Mouse (Mus musculus): ENCODE measurements around the gene Rfc4. TPM values are rescaled to one million over a fixed set of nuclear protein-coding genes. Genes with fewer than 3 reads are reported as not detected.
A peak's percentile ranks its signal among the peaks of the same experiment; 100 is the strongest.

Rfc4 gene
- polyA plus RNA-seq, 1 experiment from 2014 or later = 35.7 TPM

DNA sequence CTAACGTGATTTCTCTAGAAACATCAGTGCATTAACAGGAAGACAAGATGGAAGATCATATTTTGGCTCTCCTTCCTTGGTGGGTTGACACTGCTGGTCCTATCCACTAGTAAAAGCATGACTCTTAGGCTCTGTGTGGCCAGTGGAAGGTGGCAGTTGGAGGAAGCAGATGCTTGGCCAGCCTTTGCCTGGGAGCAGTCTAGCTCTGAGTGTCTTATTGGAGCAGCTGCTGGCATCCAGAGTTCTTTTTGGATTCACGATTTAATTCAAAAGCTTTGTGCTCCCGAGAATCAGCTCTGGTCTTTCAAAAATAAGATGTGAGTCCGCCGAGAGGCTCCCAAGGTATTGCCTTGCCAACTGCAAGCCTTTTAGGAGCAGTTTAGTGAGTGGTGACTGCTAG is 17.7 kb upstream of the Rfc4 start:
- Histone ChIP-seq H3K4me2 (ENCODE audit: low read depth, low read length) (no peak overlapping the region), H3K27me3 (ENCODE audit: control insufficient read depth, insufficient read depth, low read length) (no peaks in the 10 kb centered on the region), H3K27ac (ENCODE audit: low read depth, low read length) (no peak overlapping the region), H3K4me1 (ENCODE audit: control insufficient read depth, insufficient read depth, low read length) (no peaks in the 10 kb centered on the region), H3K4me3 (ENCODE audit: low read depth, low read length) (no peak overlapping the region), H3K9me3 (ENCODE audit: control insufficient read depth, low read length) (no peaks in the 10 kb centered on the region), H3K36me3 (ENCODE audit: control insufficient read depth, insufficient read depth, low read length) (no peaks in the 10 kb centered on the region), H3K9ac (replicated peaks; ENCODE audit: low read depth, low read length) (no peak overlapping the region)
- WGBS = 84% methylated on average over 5 of the region's 5 CpGs
- ATAC-seq (ENCODE audit: low read depth) = no peak

DNA sequence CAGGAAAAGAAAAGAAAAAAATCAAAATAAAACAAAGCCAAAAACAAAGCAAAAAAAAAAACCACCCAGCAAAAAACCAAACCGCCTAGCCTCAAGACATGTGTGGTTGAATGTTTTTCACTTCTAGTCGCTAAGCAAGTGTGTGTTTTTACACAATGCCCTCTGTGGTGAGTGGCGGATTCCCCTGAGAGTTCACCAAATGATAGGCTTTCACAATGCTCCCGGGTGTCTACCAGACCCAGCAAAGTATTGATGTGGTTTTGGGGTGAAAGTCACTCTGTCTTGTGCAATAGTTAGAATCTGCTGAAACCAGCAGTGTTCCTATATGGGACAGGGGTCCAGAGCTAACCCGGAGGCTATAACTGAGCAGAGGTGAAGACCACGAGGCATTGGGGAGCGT is 16.8 kb upstream of the Rfc4 start:
- Histone ChIP-seq H3K9me3 (ENCODE audit: control insufficient read depth, low read length) (no peaks in the 10 kb centered on the region), H3K27ac (ENCODE audit: low read depth, low read length) (no peak overlapping the region), H3K9ac (replicated peaks; ENCODE audit: low read depth, low read length) (no peak overlapping the region), H3K4me1 (ENCODE audit: control insufficient read depth, insufficient read depth, low read length) (no peaks in the 10 kb centered on the region), H3K4me2 (ENCODE audit: low read depth, low read length) (no peak overlapping the region), H3K27me3 (ENCODE audit: control insufficient read depth, insufficient read depth, low read length) (no peaks in the 10 kb centered on the region), H3K36me3 (ENCODE audit: control insufficient read depth, insufficient read depth, low read length) (no peaks in the 10 kb centered on the region), H3K4me3 (ENCODE audit: low read depth, low read length) (no peak overlapping the region)
- no peak for ATAC-seq (ENCODE audit: low read depth)
- WGBS = 87% methylated on average over 7 of the region's 7 CpGs

DNA sequence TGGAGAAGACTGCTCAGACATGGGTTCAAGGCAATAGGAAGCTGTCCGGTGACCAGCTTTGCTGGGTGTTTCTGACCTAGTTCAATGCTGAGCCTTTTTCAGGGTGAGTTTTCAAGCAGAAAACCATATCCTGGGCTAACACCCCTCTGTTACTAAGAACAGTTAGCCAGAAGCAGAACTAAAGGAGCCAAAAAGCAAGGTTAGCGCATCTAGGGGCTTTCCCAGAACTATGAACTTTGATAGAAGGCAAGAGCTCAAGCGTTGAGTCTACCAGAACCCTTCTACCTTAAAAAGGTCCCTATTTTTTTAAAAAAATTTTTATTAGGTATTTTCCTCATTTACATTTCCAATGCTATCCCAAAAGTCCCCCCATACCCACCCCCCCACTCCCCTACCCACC is 13.4 kb upstream of the Rfc4 start:
- 98% methylated on average over 3 of the region's 3 CpGs for WGBS
- no peaks in the 10 kb centered on the region for H3K9me3 ChIP-seq (ENCODE audit: control insufficient read depth, low read length)
- H3K4me1 ChIP-seq (ENCODE audit: control insufficient read depth, insufficient read depth, low read length) = no peaks in the 10 kb centered on the region
- no peak overlapping the region for H3K4me2 ChIP-seq (ENCODE audit: low read depth, low read length)
- H3K4me3 ChIP-seq (ENCODE audit: low read depth, low read length) = no peak overlapping the region
- ATAC-seq (ENCODE audit: low read depth) = no peak
- H3K27ac ChIP-seq (ENCODE audit: low read depth, low read length) = no peak overlapping the region
- no peak overlapping the region for H3K9ac ChIP-seq (replicated peaks; ENCODE audit: low read depth, low read length)
- H3K36me3 ChIP-seq (ENCODE audit: control insufficient read depth, insufficient read depth, low read length) = no peaks in the 10 kb centered on the region
- H3K27me3 ChIP-seq (ENCODE audit: control insufficient read depth, insufficient read depth, low read length) = no peaks in the 10 kb centered on the region

DNA sequence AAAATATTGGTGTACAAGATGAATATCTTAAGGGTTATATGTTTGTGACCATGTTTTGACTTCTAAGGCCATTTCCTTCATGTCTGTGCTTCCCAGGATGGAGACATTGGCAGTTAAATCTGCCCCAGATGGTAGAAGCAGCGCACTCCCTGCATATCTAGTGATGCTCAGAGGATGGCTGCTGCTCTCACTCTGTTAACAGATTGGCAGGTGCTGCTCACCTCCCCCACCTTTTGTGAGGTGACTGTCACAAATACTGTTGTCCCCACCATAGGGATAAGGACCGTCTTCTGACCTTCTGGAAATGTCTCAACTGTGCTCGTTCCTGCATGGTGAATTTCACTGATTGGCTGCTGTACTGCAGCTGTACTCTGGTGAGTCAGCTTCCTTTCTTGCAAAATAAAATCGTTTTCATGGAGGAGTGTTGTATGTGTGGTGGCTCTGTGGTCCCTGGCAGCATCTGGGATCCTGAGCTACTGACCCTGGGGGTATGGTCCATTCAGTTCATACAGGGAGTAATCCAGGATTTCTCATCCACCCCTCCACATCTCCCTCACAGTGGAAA is 9.0 kb upstream of the Rfc4 start:
- H3K4me3 ChIP-seq (ENCODE audit: low read depth, low read length) = no peak overlapping the region

DNA sequence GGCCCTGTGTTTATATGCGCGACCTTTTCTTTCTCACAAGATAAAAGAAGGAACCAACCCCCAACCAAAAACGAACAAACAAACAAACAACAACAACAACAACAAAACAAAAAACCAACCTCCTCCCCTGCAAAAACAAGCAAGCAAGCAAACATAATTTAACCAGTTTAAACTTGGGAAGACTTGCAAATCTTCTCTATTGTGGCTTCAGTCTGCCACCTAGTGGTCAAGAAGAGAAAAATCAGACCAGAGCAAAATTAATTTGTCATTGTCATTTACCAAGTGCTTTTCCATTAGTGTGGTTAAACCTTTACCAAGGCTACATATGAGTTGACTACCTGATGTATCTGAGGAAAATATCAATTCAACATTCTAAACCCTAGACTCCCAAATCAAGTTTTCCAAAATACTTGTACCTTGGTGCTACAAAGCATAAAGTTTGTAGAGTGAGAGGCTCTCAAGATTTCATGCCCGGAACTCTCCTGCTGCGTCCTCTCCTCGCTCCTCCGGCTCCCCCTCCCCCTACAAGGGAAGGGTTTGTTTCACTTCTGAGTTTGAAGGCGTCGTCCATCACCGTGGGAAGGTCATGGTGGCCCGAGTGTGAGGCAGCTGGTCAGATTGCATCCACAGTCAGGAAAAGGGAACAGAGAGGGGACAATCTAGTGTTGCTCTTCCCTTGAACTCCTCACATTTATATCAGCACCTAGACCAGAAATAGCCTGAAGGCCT is 8.0 kb upstream of the Rfc4 start:
- H3K27ac ChIP-seq (ENCODE audit: low read depth, low read length) = no peak overlapping the region
- no peak overlapping the region for H3K4me3 ChIP-seq (ENCODE audit: low read depth, low read length)
- WGBS = 25% methylated on average over 11 of the region's 11 CpGs
- H3K36me3 ChIP-seq (ENCODE audit: control insufficient read depth, insufficient read depth, low read length) = no peaks in the 10 kb centered on the region
- no peaks in the 10 kb centered on the region for H3K4me1 ChIP-seq (ENCODE audit: control insufficient read depth, insufficient read depth, low read length)
- no peak overlapping the region for H3K9ac ChIP-seq (replicated peaks; ENCODE audit: low read depth, low read length)
- H3K4me2 ChIP-seq (ENCODE audit: low read depth, low read length) = no peak overlapping the region
- H3K9me3 ChIP-seq (ENCODE audit: control insufficient read depth, low read length) = no peaks in the 10 kb centered on the region
- H3K27me3 ChIP-seq (ENCODE audit: control insufficient read depth, insufficient read depth, low read length) = no peaks in the 10 kb centered on the region
- no peak for ATAC-seq (ENCODE audit: low read depth)

More for the DNA sequence above, 9.0 kb upstream of the Rfc4 start:
- H3K27me3 ChIP-seq (ENCODE audit: control insufficient read depth, insufficient read depth, low read length) = no peaks in the 10 kb centered on the region
- 72% methylated on average over 4 of the region's 4 CpGs for WGBS
- no peak overlapping the region for H3K27ac ChIP-seq (ENCODE audit: low read depth, low read length)
- ATAC-seq (ENCODE audit: low read depth) = no peak
- H3K9me3 ChIP-seq (ENCODE audit: control insufficient read depth, low read length) = no peaks in the 10 kb centered on the region
- no peaks in the 10 kb centered on the region for H3K4me1 ChIP-seq (ENCODE audit: control insufficient read depth, insufficient read depth, low read length)
- no peak overlapping the region for H3K4me2 ChIP-seq (ENCODE audit: low read depth, low read length)
- no peaks in the 10 kb centered on the region for H3K36me3 ChIP-seq (ENCODE audit: control insufficient read depth, insufficient read depth, low read length)
- no peak overlapping the region for H3K9ac ChIP-seq (replicated peaks; ENCODE audit: low read depth, low read length)

DNA sequence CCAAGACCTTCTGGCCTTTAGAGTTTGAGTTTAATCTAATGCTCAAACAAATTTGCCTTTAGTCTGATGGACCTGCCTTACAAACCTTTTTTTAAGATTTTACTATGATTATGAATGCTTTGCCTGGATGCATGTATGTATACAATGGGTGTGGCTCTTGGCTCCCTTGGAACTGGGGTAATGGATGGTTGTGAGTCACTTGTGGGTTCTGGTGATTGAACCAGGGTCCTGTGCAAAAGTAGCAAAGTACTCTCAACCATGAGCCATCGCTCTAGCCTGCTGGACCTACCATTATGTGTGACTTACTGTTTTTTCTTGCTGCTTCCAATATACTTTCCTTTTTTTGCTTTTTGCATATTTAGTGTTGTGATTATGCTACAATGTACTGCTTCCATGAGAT is 4.8 kb upstream of the Rfc4 start:
- Histone ChIP-seq H3K4me1 (ENCODE audit: control insufficient read depth, insufficient read depth, low read length) (peaks cover 5% of the 10 kb centered on the region), H3K36me3 (ENCODE audit: control insufficient read depth, insufficient read depth, low read length) (no peaks in the 10 kb centered on the region), H3K4me2 (ENCODE audit: low read depth, low read length) (no peak overlapping the region), H3K9ac (replicated peaks; ENCODE audit: low read depth, low read length) (no peak overlapping the region), H3K27ac (ENCODE audit: low read depth, low read length) (no peak overlapping the region), H3K27me3 (ENCODE audit: control insufficient read depth, insufficient read depth, low read length) (no peaks in the 10 kb centered on the region), H3K4me3 (ENCODE audit: low read depth, low read length) (no peak overlapping the region), H3K9me3 (ENCODE audit: control insufficient read depth, low read length) (no peaks in the 10 kb centered on the region)
- 91% methylated on average over 1 of the region's 1 CpGs for WGBS
- ATAC-seq (ENCODE audit: low read depth) = no peak

DNA sequence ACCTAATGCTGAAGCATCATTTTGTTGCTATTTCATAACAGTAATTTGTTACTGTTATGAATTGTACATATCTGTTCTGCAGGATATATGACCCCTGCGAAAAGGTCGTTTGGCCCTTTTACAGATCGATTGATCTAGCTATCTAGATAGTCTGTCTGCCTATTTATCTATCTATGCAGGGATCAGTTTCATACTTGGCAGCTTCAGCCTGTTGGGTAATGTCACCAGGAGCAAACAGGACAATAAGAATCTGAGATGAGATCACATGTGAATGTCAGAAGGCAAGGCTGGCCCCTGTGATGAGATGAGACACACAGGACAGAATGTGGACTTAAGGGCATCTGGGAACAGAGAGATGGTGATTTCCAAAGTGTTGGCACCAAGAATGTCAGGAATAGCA is 2.8 kb upstream of the Rfc4 start:
- Histone ChIP-seq H3K9me3 (ENCODE audit: control insufficient read depth, low read length) (no peaks in the 10 kb centered on the region), H3K27ac (ENCODE audit: low read depth, low read length) (no peak overlapping the region)

DNA sequence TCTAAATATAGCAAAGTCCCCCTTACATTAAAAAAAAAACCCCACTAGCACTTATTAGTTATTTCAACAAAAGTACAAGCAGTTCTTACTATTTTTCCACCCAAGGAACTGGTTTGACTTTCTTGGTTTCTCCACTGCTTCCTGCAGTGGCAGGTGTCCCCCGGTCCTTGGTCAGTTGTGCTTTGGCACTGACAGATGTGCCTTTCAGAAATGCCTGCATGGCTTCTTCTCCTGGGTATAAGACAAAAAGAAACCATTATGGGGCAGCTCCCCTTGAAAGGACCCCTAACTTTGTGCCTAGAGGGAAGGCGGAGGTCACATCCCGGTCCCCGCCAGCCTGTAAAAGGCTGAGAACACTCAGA is 245 bp downstream of the Rfc4 start:
- ATAC-seq (ENCODE audit: low read depth) = no peak

More for the DNA sequence above, 2.8 kb upstream of the Rfc4 start:
- WGBS = 95% methylated on average over 3 of the region's 3 CpGs
- H3K27me3 ChIP-seq (ENCODE audit: control insufficient read depth, insufficient read depth, low read length) = no peaks in the 10 kb centered on the region
- peaks cover 10% of the 10 kb centered on the region for H3K4me1 ChIP-seq (ENCODE audit: control insufficient read depth, insufficient read depth, low read length)
- ATAC-seq (ENCODE audit: low read depth) = no peak
- no peak overlapping the region for H3K4me3 ChIP-seq (ENCODE audit: low read depth, low read length)
- H3K9ac ChIP-seq (replicated peaks; ENCODE audit: low read depth, low read length) = no peak overlapping the region
- no peak overlapping the region for H3K4me2 ChIP-seq (ENCODE audit: low read depth, low read length)
- no peaks in the 10 kb centered on the region for H3K36me3 ChIP-seq (ENCODE audit: control insufficient read depth, insufficient read depth, low read length)

DNA sequence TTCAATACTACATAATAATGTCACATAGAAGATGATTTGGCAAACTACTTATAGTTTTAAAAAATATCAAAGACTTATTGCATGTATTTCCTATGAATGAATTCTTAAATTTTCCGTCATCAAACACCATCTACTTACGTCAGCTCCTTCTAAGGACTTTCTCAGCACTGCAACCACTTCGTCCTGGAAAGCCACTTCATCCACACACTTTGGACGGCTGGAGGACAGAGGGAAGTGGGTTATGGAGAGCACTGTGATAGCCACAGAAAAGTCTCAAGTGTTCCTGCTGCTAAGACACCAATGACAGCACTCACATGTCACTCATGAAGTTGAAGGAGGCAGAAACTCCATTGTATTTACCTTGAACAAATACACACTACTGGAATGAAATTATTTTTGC is 3.1 kb downstream of the Rfc4 start:
- H3K27me3 ChIP-seq (ENCODE audit: control insufficient read depth, insufficient read depth, low read length) = no peaks in the 10 kb centered on the region
- H3K4me2 ChIP-seq (ENCODE audit: low read depth, low read length) = no peak overlapping the region
- H3K4me1 ChIP-seq (ENCODE audit: control insufficient read depth, insufficient read depth, low read length) = peaks cover 10% of the 10 kb centered on the region
- H3K9me3 ChIP-seq (ENCODE audit: control insufficient read depth, low read length) = no peaks in the 10 kb centered on the region
- H3K4me3 ChIP-seq (ENCODE audit: low read depth, low read length) = no peak overlapping the region
- 97% methylated on average over 4 of the region's 4 CpGs for WGBS
- H3K27ac ChIP-seq (ENCODE audit: low read depth, low read length) = no peak overlapping the region
- H3K36me3 ChIP-seq (ENCODE audit: control insufficient read depth, insufficient read depth, low read length) = peaks cover 21% of the 10 kb centered on the region
- no peak for ATAC-seq (ENCODE audit: low read depth)
- H3K9ac ChIP-seq (replicated peaks; ENCODE audit: low read depth, low read length) = no peak overlapping the region

More for the DNA sequence above, 245 bp downstream of the Rfc4 start:
- no peaks in the 10 kb centered on the region for H3K27me3 ChIP-seq (ENCODE audit: control insufficient read depth, insufficient read depth, low read length)
- H3K36me3 ChIP-seq (ENCODE audit: control insufficient read depth, insufficient read depth, low read length) = peaks cover 10% of the 10 kb centered on the region; the same call in 1 of the 2 replicates
- no peaks in the 10 kb centered on the region for H3K9me3 ChIP-seq (ENCODE audit: control insufficient read depth, low read length)
- H3K4me2 ChIP-seq (ENCODE audit: low read depth, low read length) = peak overlapping the region; percentile 95
- peak overlapping the region; percentile 96 for H3K27ac ChIP-seq (ENCODE audit: low read depth, low read length)
- peaks cover 10% of the 10 kb centered on the region for H3K4me1 ChIP-seq (ENCODE audit: control insufficient read depth, insufficient read depth, low read length)
- H3K9ac ChIP-seq (replicated peaks; ENCODE audit: low read depth, low read length) = peak overlapping the region; percentile 82
- WGBS = under 1% methylated on average over 4 of the region's 4 CpGs
- H3K4me3 ChIP-seq (ENCODE audit: low read depth, low read length) = peak overlapping the region; percentile 78
